Mouse (Mus musculus) erythroid progenitor cell, adult 5-6 weeks (primary cell): ENCODE results near the gene Zbtb26. TPM values are rescaled to one million over a fixed set of nuclear protein-coding genes. Genes with fewer than 3 reads are reported as not detected.

Experiments
- ATAC-seq: replicated peaks from 2 replicates; pipeline ENCODE4 v1.8.0; 2016; ENCODE audit warnings: moderate number of reproducible peaks, mild to moderate bottlenecking, moderate TSS enrichment, inconsistent platforms; ENCODE audit not compliant: poor library complexity, low FRiP score, severe bottlenecking
- total RNA-seq, 2 experiments: library from RNA; stranded (forward) in 1 of 2; stranded (reverse) in 1 of 2; fragments of 150-400 nt in 1 of 2; fragments of 186-747, 209-891 nt in 1 of 2; gene quantifications; 2 replicates each; pipeline versions ENCODE4 v1.2.3 to v1.2.4; 2015 to 2017; ENCODE audit warnings: low replicate concordance in 2 of 2

The Zbtb26 gene
- total RNA-seq (2015; ENCODE audit: low replicate concordance), result 5.4 and 9.2 TPM in 2 replicates
- 6.4 and 8.0 TPM in 2 replicates for total RNA-seq (2017; ENCODE audit: low replicate concordance)

GRCm38 (mm10) chr2:37442611-37443591 is at the start of gene Zbtb26, which contains the start of the genes Zbtb6 and Rabgap1:
Zbtb26 (minus strand) TSS chr2:37443135.
Zbtb6 (minus strand) TSS chr2:37443171.
Rabgap1 (plus strand) TSS chr2:37443279.
- ATAC-seq, result peak; percentile 99

GRCm38 (mm10) chr2:37488956-37489355 is 46.0 kb upstream of the Zbtb26 start:
- ATAC-seq, result no peak

- 0 out of 2 replicates have a peak, but pooled peaks have one; percentile 34 for ATAC-seq
These were observed 43.5 kb upstream of the Zbtb26 start for GRCm38 (mm10) chr2:37486408-37486807.

- ATAC-seq, result peak; percentile 73; the same call in 1 of the 2 replicates
These were observed 42.4 kb upstream of the Zbtb26 start for GRCm38 (mm10) chr2:37485370-37485769.

GRCm38 (mm10) chr2:37484165-37484564 is 41.2 kb upstream of the Zbtb26 start:
- no peak for ATAC-seq

- no peak for ATAC-seq
These were observed 37.1 kb upstream of the Zbtb26 start for GRCm38 (mm10) chr2:37480039-37480438.

- ATAC-seq, result no peak
These were observed 36.6 kb upstream of the Zbtb26 start for GRCm38 (mm10) chr2:37479559-37479958.

GRCm38 (mm10) chr2:37466266-37466665 is 23.3 kb upstream of the Zbtb26 start:
- ATAC-seq, result no peak

- ATAC-seq, result no peak
These were observed 17.8 kb upstream of the Zbtb26 start for GRCm38 (mm10) chr2:37460707-37461106.

GRCm38 (mm10) chr2:37452376-37452760 is 9.4 kb upstream of the Zbtb26 start:
- peak; percentile 23; the same call in 1 of the 2 replicates for ATAC-seq

GRCm38 (mm10) chr2:37451667-37452375 is 8.9 kb upstream of the Zbtb26 start:
- peak; percentile 100 for ATAC-seq

- ATAC-seq, result no peak
These were observed 11.3 kb downstream of the Zbtb26 start for GRCm38 (mm10) chr2:37431609-37432008.

- ATAC-seq, result peak; percentile 96
These were observed 12.1 kb downstream of the Zbtb26 start for GRCm38 (mm10) chr2:37430593-37431464.

- no peak for ATAC-seq
These were observed 19.3 kb downstream of the Zbtb26 start for GRCm38 (mm10) chr2:37423671-37424070.

GRCm38 (mm10) chr2:37422306-37423304 is 20.3 kb downstream of the Zbtb26 start, which contains the start of gene Rc3h2:
Rc3h2 (minus strand) TSS chr2:37422903.
- ATAC-seq, result peak; percentile 94

- ATAC-seq, result 0 out of 2 replicates have a peak, but pooled peaks have one; percentile 4
These were observed 21.0 kb downstream of the Zbtb26 start for GRCm38 (mm10) chr2:37421903-37422302.

GRCm38 (mm10) chr2:37395539-37395938 is 47.4 kb downstream of the Zbtb26 start:
- ATAC-seq, result no peak

- no peak for ATAC-seq
These were observed 60.0 kb downstream of the Zbtb26 start for GRCm38 (mm10) chr2:37382921-37383320.
